23 mouse cellular contexts compared by ENCODE assay signal in genomic region chr14:38237471-38237870, GRCm38 (mm10).
"Had no signal": no experiment of that assay in that cellular context is flagged by ENCODE, and none has a peak within 500 bp of the region (broad histone marks: within the 10 kb centered on the region; RNA-seq: fewer than 3 reads in every experiment).

No protein-coding gene starts in this region.

- H3K27me3 ChIP-seq: heart, embryonic 13.5 days; heart, embryonic 15.5 days; hindbrain, embryonic 13.5 days; hindbrain, embryonic 15.5 days; kidney, embryonic 15.5 days; limb, embryonic 13.5 days; limb, embryonic 15.5 days had no signal

- H3K36me3 ChIP-seq: heart, embryonic 13.5 days; heart, embryonic 15.5 days; hindbrain, embryonic 13.5 days; hindbrain, embryonic 15.5 days; kidney, embryonic 15.5 days; limb, embryonic 13.5 days; limb, embryonic 15.5 days had no signal

- H3K27ac ChIP-seq: heart, adult 2 months; heart, embryonic 13.5 days; heart, embryonic 15.5 days; hindbrain, embryonic 13.5 days; hindbrain, embryonic 15.5 days; hindbrain, postnatal 0 days; kidney, embryonic 15.5 days; kidney, postnatal 0 days; limb, embryonic 13.5 days; limb, embryonic 15.5 days; liver, embryonic 14.5 days had no signal

- H3K4me3 ChIP-seq: heart, adult 2 months; heart, embryonic 13.5 days; heart, embryonic 15.5 days; hindbrain, embryonic 13.5 days; hindbrain, embryonic 15.5 days; kidney, embryonic 15.5 days; limb, embryonic 13.5 days; limb, embryonic 15.5 days had no signal

- DNase-seq: gastrocnemius, postnatal 14 days; gastrocnemius, postnatal 36 days; heart, adult 11 months; heart, adult 2 months; heart, postnatal 14 days; heart, postnatal 36 days; kidney, adult 11 months; kidney, adult 8-10 months; kidney, postnatal 14 days; kidney, postnatal 36 days; layer of hippocampus, adult 9-11 months; layer of hippocampus, postnatal 36 days; left cerebral cortex, postnatal 4 days had no signal

- H3K4me1 ChIP-seq: heart, embryonic 13.5 days; heart, embryonic 15.5 days; hindbrain, embryonic 13.5 days; hindbrain, embryonic 15.5 days; kidney, embryonic 15.5 days; limb, embryonic 13.5 days; limb, embryonic 15.5 days had no signal
